Mouse (Mus musculus): Measurements from ENCODE around the gene Brpf1. TPM values are rescaled to one million over a fixed set of nuclear protein-coding genes. Genes with fewer than 3 reads are reported as not detected.
"Not testable (repeated sequence)": the region's sequence is repeated elsewhere in the genome, so short reads cannot be mapped to it uniquely, and the experiment has no call there.

Gene Brpf1
- polyA plus RNA-seq, 1 experiment from 2014 or later = 29.6 TPM

DNA sequence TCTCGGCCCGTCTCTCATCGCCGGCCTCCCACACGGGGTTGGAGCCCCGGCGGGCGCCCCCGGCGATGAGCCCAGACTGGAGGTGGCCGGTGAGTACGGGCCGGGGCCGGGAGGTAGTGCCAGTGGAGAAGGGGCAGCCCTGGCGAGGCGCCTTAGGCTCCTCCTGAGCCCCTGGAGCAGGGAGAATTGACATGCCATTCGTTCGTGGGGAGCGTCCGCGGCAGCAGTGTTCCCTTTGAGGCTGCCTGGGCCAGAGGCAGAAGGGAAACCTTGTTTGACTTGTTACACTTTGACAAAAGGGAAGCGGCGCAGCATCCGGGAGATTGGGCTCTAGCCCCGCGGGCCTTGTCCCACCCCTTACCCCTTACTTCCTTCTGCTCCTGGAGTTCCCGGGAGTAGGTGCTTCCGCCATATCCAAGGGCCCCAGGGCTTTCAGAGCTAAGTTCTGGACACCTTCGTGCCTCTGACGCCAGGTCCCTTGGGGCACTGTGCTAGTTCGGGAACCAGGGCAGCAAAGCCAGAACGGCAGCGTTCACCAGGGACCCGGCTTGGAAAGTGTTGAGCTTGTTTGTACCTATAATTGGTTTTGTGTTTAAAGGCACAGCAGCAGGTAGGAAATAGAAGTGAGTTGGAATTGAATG lies 664 bp downstream of the Brpf1 start:
- under 1% methylated on average over 34 of the region's 34 CpGs for WGBS
- H3K4me2 ChIP-seq (replicated peaks) = peak overlapping the region; percentile 99
- peak overlapping the region; percentile 97 for H3K9ac ChIP-seq (replicated peaks)
- H3K27me3 ChIP-seq = no peaks in the 10 kb centered on the region
- peaks cover 20% of the 10 kb centered on the region for H3K36me3 ChIP-seq
- peak overlapping the region; percentile 99 for H3K27ac ChIP-seq (replicated peaks)
- H3K9me3 ChIP-seq = no peaks in the 10 kb centered on the region
- H3K4me3 ChIP-seq = peak overlapping the region; percentile 99
- H3K4me1 ChIP-seq = peaks cover 26% of the 10 kb centered on the region
- 0 out of 2 replicates have a peak, but pooled peaks have one; percentile 2 for ATAC-seq (ENCODE audit: low FRiP score, low read depth)

- H3K27me3 ChIP-seq = no peaks in the 10 kb centered on the region
- no peaks in the 10 kb centered on the region for H3K9me3 ChIP-seq
- H3K4me3 ChIP-seq = peak overlapping the region; percentile 99
- H3K9ac ChIP-seq (replicated peaks) = peak overlapping the region; percentile 97
- no peak for ATAC-seq (ENCODE audit: low FRiP score, low read depth)
- peak overlapping the region; percentile 99 for H3K4me2 ChIP-seq (replicated peaks)
- peaks cover 26% of the 10 kb centered on the region for H3K4me1 ChIP-seq
- WGBS = 37% methylated on average over 5 of the region's 5 CpGs
- no peak overlapping the region; the same call in 1 of the 2 replicates for H3K27ac ChIP-seq (replicated peaks)
- H3K36me3 ChIP-seq = peaks cover 26% of the 10 kb centered on the region
Observed at GRCm38 (mm10) chr6:113308141-113308540, 1.2 kb downstream of the Brpf1 start.

DNA sequence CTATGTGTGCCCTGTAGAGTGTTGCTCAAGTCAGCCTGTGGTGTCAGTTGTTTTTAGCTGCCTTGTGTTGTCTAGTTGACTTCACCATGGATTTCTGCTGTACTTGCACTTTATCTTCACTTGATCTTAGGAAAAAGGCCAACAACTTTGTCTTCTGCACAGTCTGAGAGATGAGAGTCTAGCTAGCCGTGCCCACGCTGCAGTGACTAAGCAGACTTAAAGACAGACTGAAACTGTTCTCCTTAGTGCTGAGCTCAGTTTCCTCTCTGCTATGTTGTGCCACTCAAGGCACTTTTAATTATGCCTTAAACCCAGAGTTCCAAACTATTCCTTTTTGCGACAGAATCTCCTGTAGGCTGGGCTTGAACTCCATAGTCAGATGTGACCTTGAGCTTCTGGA lies 9.0 kb downstream of the Brpf1 start:
- peaks cover 89% of the 10 kb centered on the region for H3K36me3 ChIP-seq
- H3K4me1 ChIP-seq = no peaks in the 10 kb centered on the region
- WGBS = 91% methylated on average over 3 of the region's 3 CpGs
- H3K4me3 ChIP-seq = no peak overlapping the region
- no peaks in the 10 kb centered on the region for H3K9me3 ChIP-seq
- no peak overlapping the region for H3K27ac ChIP-seq (replicated peaks)
- H3K27me3 ChIP-seq = no peaks in the 10 kb centered on the region
- no peak overlapping the region for H3K4me2 ChIP-seq (replicated peaks)
- no peak overlapping the region for H3K9ac ChIP-seq (replicated peaks)
- no peak for ATAC-seq (ENCODE audit: low FRiP score, low read depth)

DNA sequence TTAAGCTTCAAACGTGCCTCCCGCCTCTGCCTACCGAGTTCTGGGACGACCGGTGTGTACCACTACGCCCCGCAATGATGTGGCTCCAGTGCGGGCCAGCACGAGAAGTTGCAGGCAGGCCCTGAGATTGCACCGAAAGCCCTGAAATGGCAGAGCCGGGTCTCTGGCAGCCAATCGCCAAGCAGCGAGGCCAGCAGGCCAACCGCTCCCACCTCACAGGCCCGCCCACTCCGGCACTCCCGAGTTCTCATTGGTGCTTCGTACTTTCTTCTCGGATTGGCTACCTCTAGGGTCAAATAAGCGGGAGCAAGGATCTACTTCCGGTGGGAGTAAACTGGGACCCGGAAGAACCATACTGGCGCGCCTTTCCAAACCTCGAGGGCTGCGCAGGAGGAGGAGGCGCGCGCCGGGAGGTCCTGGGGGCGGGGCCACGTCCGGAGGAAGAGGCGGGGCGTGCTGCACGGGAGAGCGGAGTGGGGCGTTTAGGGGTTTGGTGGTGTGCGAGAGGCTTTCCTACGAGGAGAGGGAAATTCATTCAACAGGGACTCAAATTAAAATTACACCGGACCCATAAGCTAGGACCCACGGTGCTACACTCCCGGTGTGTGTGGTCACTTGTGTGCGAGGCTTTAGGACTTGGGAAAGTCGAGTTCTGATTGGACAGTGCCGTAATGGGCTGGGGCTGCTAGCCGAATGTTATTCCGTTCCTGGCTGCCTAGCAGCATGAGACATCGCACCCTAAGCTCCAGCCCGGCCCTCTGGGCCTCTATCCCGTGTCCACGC lies 19.8 kb downstream of the Brpf1 start, which contains the start of gene Ogg1:
Gene Ogg1 (plus strand): TSS at position 440 of the 783 bp plus-strand sequence.
- Histone ChIP-seq H3K27ac (replicated peaks) (peak within 1 kb of the TSS; percentile 90), H3K4me2 (replicated peaks) (peak within 1 kb of the TSS; percentile 85), H3K9ac (replicated peaks) (peak within 1 kb of the TSS; percentile 76), H3K27me3 (no peaks in the 10 kb centered on the region), H3K9me3 (no peaks in the 10 kb centered on the region), H3K4me3 (peak within 1 kb of the TSS; percentile 59), H3K36me3 (peaks cover 50% of the 10 kb centered on the region), H3K4me1 (peaks cover 19% of the 10 kb centered on the region)
- peak; percentile 98 for ATAC-seq (ENCODE audit: low FRiP score, low read depth)
- WGBS = under 1% methylated on average over 52 of the region's 52 CpGs

DNA sequence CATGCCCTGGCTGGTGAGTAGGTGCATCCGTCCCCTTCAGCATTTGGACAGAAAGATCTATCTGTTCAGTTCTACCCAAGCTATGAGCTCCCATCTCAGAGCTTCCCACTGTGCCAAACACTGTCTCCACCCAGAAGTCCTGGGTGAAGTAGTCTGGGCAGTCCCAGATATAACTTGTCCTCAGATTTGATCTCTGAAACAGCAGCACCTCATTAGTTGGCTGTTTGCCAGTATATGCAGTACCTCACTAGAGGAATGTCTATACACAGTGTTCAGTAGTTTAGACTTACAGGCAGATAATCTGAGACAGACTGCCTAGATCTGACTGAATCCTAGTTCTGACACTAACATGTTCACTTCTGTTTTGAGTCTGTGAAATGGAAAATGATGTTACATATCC lies 22.5 kb downstream of the Brpf1 start:
- WGBS = 85% methylated on average over 1 of the region's 1 CpGs
- no peak overlapping the region for H3K9ac ChIP-seq (replicated peaks)
- H3K4me3 ChIP-seq = no peak overlapping the region
- H3K36me3 ChIP-seq = peaks cover 41% of the 10 kb centered on the region
- no peak for ATAC-seq (ENCODE audit: low FRiP score, low read depth)
- H3K27me3 ChIP-seq = no peaks in the 10 kb centered on the region
- peaks cover 24% of the 10 kb centered on the region for H3K4me1 ChIP-seq
- no peak overlapping the region for H3K4me2 ChIP-seq (replicated peaks)
- no peaks in the 10 kb centered on the region for H3K9me3 ChIP-seq
- no peak overlapping the region for H3K27ac ChIP-seq (replicated peaks)

- H3K27me3 ChIP-seq = no peaks in the 10 kb centered on the region
- no peak for ATAC-seq (ENCODE audit: low FRiP score, low read depth)
- no peak overlapping the region for H3K4me2 ChIP-seq (replicated peaks)
- 70% methylated on average over 2 of the region's 2 CpGs for WGBS
- no peak overlapping the region for H3K27ac ChIP-seq (replicated peaks)
- peaks cover 42% of the 10 kb centered on the region for H3K36me3 ChIP-seq
- peaks cover 21% of the 10 kb centered on the region for H3K4me1 ChIP-seq
- no peak overlapping the region for H3K9ac ChIP-seq (replicated peaks)
- H3K4me3 ChIP-seq = no peak overlapping the region
- no peaks in the 10 kb centered on the region for H3K9me3 ChIP-seq
Observed at GRCm38 (mm10) chr6:113330547-113330946, 23.6 kb downstream of the Brpf1 start.

- Histone ChIP-seq H3K9me3 (no peaks in the 10 kb centered on the region), H3K4me3 (no peak overlapping the region), H3K36me3 (peaks cover 52% of the 10 kb centered on the region), H3K9ac (replicated peaks) (no peak overlapping the region), H3K27me3 (no peaks in the 10 kb centered on the region), H3K27ac (replicated peaks) (no peak overlapping the region), H3K4me2 (replicated peaks) (no peak overlapping the region), H3K4me1 (peaks cover 14% of the 10 kb centered on the region)
- ATAC-seq (ENCODE audit: low FRiP score, low read depth) = no peak
- 93% methylated on average over 11 of the region's 11 CpGs for WGBS
Observed at GRCm38 (mm10) chr6:113331721-113332120, 24.8 kb downstream of the Brpf1 start.

- H3K9ac ChIP-seq (replicated peaks); H3K9me3 ChIP-seq; H3K27me3 ChIP-seq; H3K4me2 ChIP-seq (replicated peaks); H3K4me1 ChIP-seq; H3K27ac ChIP-seq (replicated peaks); H3K4me3 ChIP-seq; ATAC-seq (ENCODE audit: low FRiP score, low read depth): not testable (repeated sequence)
- peaks cover 59% of the 10 kb centered on the region for H3K36me3 ChIP-seq
- WGBS = 71% methylated on average over 6 of the region's 6 CpGs
Observed at GRCm38 (mm10) chr6:113332734-113333133, 25.8 kb downstream of the Brpf1 start.

- ATAC-seq (ENCODE audit: low FRiP score, low read depth) = peak; percentile 55; the same call in 1 of the 2 replicates
- Histone ChIP-seq H3K36me3 (peaks cover 65% of the 10 kb centered on the region), H3K4me3 (no peak overlapping the region), H3K27ac (replicated peaks) (no peak overlapping the region), H3K27me3 (no peaks in the 10 kb centered on the region), H3K4me1 (0 out of 2 replicates have a peak, but pooled peaks cover 5% of the 10 kb centered on the region), H3K9me3 (no peaks in the 10 kb centered on the region), H3K9ac (replicated peaks) (no peak overlapping the region), H3K4me2 (replicated peaks) (no peak overlapping the region)
- WGBS = 89% methylated on average over 14 of the region's 14 CpGs
Observed at GRCm38 (mm10) chr6:113333137-113333950, 26.4 kb downstream of the Brpf1 start.

GRCm38 (mm10) chr6:113334216-113334615 lies 27.3 kb downstream of the Brpf1 start:
- Histone ChIP-seq H3K36me3 (peaks cover 70% of the 10 kb centered on the region), H3K27me3 (no peaks in the 10 kb centered on the region), H3K27ac (replicated peaks) (no peak overlapping the region), H3K4me2 (replicated peaks) (no peak overlapping the region), H3K9ac (replicated peaks) (no peak overlapping the region), H3K4me1 (0 out of 2 replicates have a peak, but pooled peaks cover 5% of the 10 kb centered on the region), H3K9me3 (no peaks in the 10 kb centered on the region), H3K4me3 (no peak overlapping the region)
- WGBS = 77% methylated on average over 6 of the region's 6 CpGs
- ATAC-seq (ENCODE audit: low FRiP score, low read depth) = no peak

DNA sequence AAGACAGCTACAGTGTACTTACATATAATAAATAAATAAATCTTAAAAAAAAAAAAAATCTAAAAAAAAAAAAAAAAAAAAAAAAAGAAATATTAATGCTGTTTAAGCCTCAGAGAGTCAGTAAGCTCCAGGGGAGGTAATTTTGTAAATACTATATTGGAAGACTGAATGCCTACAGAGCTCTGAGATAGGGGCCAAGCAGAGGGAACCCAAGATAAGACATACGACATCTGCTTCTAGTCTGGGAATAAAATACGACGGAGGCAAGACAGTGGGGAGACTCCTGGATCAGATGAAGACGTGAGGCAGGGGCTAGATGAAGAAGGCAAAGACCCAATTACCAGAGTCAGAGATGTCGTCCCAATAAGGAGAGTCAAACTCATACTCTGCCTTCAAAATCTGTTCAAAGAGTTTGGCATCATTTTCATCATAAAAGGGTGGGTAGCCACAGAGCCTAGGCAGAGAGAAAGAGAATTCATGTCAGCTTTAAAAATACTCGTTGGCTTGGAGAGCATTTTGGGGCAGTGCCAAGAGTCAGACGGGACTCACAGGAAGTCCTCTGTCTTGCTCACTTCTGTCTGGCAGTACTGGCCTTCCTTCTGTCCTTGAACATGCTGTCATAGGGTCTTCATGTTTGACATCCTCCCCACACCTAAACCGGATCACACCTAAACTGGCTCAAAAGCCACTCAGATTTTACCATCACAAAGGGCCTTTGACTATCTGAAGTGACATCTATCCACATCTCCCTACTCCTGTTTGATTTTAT lies 30.1 kb downstream of the Brpf1 start:
- 82% methylated on average over 8 of the region's 8 CpGs for WGBS
- Histone ChIP-seq H3K36me3 (peaks cover 68% of the 10 kb centered on the region), H3K9ac (replicated peaks) (no peak overlapping the region), H3K4me3 (no peak overlapping the region), H3K9me3 (no peaks in the 10 kb centered on the region), H3K4me1 (peaks cover 6% of the 10 kb centered on the region; the same call in 1 of the 2 replicates), H3K27me3 (no peaks in the 10 kb centered on the region), H3K27ac (replicated peaks) (no peak overlapping the region), H3K4me2 (replicated peaks) (no peak overlapping the region)
- ATAC-seq (ENCODE audit: low FRiP score, low read depth) = no peak
